Comparison of ENCODE assay signal across 14 mouse cellular contexts in the genomic region with DNA sequence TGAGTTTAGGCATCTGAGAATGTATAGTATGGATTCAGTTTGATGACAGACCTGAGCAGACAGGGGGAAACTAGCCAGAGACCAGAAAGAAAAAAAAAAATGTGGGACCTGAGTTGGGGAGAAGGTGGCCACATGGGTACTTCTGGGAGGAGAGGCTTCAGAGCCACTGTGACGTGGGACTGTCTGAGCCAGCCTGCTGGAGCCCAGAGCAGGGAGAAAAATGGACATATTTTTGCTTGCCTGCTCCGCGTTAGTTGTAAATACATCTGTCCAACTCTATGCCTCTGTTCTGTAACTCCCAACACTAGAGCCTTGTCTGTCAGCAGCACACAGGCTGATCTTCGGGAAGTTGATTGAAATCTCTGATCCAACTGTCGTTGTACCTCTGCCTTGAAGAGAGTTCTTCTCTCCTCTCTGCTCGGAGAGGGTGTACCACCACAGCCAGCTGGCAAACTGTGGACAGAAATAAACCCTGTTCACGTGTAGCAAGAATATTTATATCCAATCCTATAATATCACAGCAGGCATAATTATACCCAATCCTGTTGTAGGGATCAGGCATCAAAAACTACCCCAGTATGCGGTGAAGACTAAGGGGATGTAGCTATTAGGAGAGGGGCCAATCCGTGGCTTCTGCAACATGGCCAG.
"Had no signal": no experiment of that assay in that cellular context is flagged by ENCODE, and none has a peak within 500 bp of the region (broad histone marks: within the 10 kb centered on the region; RNA-seq: fewer than 3 reads in every experiment).

No protein-coding gene starts in this region.

- H3K4me1 ChIP-seq: kidney, embryonic 15.5 days; limb, embryonic 15.5 days; lung, embryonic 15.5 days; midbrain, embryonic 15.5 days; neural tube, embryonic 12.5 days had no signal

- DNase-seq: kidney, postnatal 14 days; liver, embryonic 13.5 days; liver, postnatal 0 days; lung, postnatal 14 days; thymus, postnatal 4 days had no signal

- H3K36me3 ChIP-seq: kidney, embryonic 15.5 days; limb, embryonic 15.5 days; liver, embryonic 13.5 days; lung, embryonic 15.5 days; midbrain, embryonic 15.5 days; neural tube, embryonic 12.5 days had no signal

- H3K27me3 ChIP-seq: kidney, embryonic 15.5 days; limb, embryonic 15.5 days; lung, embryonic 15.5 days; midbrain, embryonic 15.5 days; neural tube, embryonic 12.5 days had no signal

- H3K9me3 ChIP-seq: kidney, embryonic 15.5 days; limb, embryonic 15.5 days; liver, embryonic 13.5 days; lung, embryonic 15.5 days; megakaryocyte, embryonic 14.5 days; midbrain, embryonic 15.5 days; neural tube, embryonic 12.5 days had no signal

- H3K4me3 ChIP-seq: kidney, embryonic 15.5 days; limb, embryonic 15.5 days; liver, embryonic 13.5 days; lung, embryonic 15.5 days; megakaryocyte, embryonic 14.5 days; midbrain, embryonic 15.5 days; neural tube, embryonic 12.5 days had no signal

- H3K4me2 ChIP-seq: kidney, embryonic 15.5 days; limb, embryonic 15.5 days; liver, embryonic 13.5 days; lung, embryonic 15.5 days; midbrain, embryonic 11.5 days; midbrain, embryonic 15.5 days; neural tube, embryonic 12.5 days had no signal

- H3K9ac ChIP-seq: kidney, embryonic 15.5 days; limb, embryonic 15.5 days; liver, embryonic 13.5 days; liver, postnatal 0 days; lung, embryonic 15.5 days; midbrain, embryonic 15.5 days; neural tube, embryonic 12.5 days had no signal

- H3K27ac ChIP-seq: kidney, embryonic 15.5 days; limb, embryonic 15.5 days; liver, embryonic 13.5 days; lung, embryonic 15.5 days; macrophage; midbrain, embryonic 15.5 days; neural tube, embryonic 12.5 days; stomach, postnatal 0 days had no signal

- ATAC-seq: liver, postnatal 0 days; midbrain, embryonic 15.5 days had no signal
